Comparison of ENCODE assay signal across 10 mouse cellular contexts in the genomic region with DNA sequence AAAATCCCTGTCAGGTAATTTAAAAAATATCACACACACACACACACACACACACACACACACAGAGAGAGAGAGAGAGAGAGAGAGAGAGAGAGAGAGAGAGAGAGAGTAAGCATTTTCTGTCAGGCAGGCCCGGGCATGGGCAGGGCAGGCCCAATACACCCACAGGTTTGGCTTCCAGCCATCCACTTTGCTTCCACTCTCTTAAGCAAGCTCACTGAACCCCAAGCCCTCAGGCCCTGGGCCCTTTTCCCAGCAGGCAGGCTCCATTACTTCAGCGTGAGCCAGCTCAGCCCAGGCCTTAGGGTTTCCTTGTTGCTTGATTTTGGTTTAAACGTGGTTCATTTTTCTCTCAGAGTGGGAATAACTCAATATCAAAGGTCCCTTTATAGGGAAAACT. TPM values are rescaled to one million over a fixed set of nuclear protein-coding genes. Genes with fewer than 3 reads are reported as not detected.
A peak's percentile ranks its signal among the peaks of the same experiment; 100 is the strongest.
DNase-seq lines count a peak whose midpoint lies in the region; ATAC-seq and TF ChIP-seq lines count a peak whose summit lies in the region.
"Had no signal": no experiment of that assay in that cellular context is flagged by ENCODE, and none has a peak within 500 bp of the region (broad histone marks: within the 10 kb centered on the region; RNA-seq: fewer than 3 reads in every experiment).

No protein-coding gene starts in this region.

- TF ChIP-seq CTCF in lung, embryonic 14.5 days (IDR thresholded peaks at IDR 0.05; ENCODE audit: low read depth) = no peak

- no peak overlapping the region for H3K9ac ChIP-seq in forebrain, embryonic 13.5 days
- no peak overlapping the region for H3K9ac ChIP-seq in lung, embryonic 14.5 days
- H3K9ac ChIP-seq in embryonic facial prominence, embryonic 14.5 days (ENCODE audit: low read depth, low read length) = no peak overlapping the region

- no peak overlapping the region for H3K27ac ChIP-seq in forebrain, embryonic 13.5 days
- no peak overlapping the region for H3K27ac ChIP-seq in forebrain, embryonic 10.5 days
- H3K27ac ChIP-seq in lung, embryonic 14.5 days (ENCODE audit: low read depth) = no peak overlapping the region
- no peak overlapping the region for H3K27ac ChIP-seq in embryonic facial prominence, embryonic 14.5 days (replicated peaks; ENCODE audit: low read depth, low read length)
- H3K27ac ChIP-seq: heart, adult 2 months had no signal

- DNase-seq in forebrain, embryonic 10.5 days (ENCODE audit: extremely low spot score, low spot score) = no peak
- DNase-seq in lung, embryonic 14.5 days = peak; percentile 7
- no peak for DNase-seq in lung, postnatal 4 days
- DNase-seq in embryonic facial prominence, embryonic 14.5 days (ENCODE audit: low spot score) = peak; percentile 92
- peak; percentile 7 for DNase-seq in skeletal muscle tissue, adult 2 months (ENCODE audit: low read depth, low spot score)
- no peak for DNase-seq in thymus, adult 18-20 months
- no peak for DNase-seq in right cerebral cortex, postnatal 25 days

- no peaks in the 10 kb centered on the region for H3K36me3 ChIP-seq in forebrain, embryonic 13.5 days (ENCODE audit: poor library complexity, severe bottlenecking)
- H3K36me3 ChIP-seq in forebrain, embryonic 10.5 days (replicated peaks) = no peaks in the 10 kb centered on the region
- H3K36me3 ChIP-seq in lung, embryonic 14.5 days (ENCODE audit: insufficient read depth) = no peaks in the 10 kb centered on the region
- H3K36me3 ChIP-seq in embryonic facial prominence, embryonic 14.5 days (ENCODE audit: control insufficient read depth, insufficient read depth, low read length) = no peaks in the 10 kb centered on the region

- no peaks in the 10 kb centered on the region for H3K4me1 ChIP-seq in forebrain, embryonic 13.5 days
- H3K4me1 ChIP-seq in forebrain, embryonic 10.5 days = no peaks in the 10 kb centered on the region
- H3K4me1 ChIP-seq in lung, embryonic 14.5 days (ENCODE audit: insufficient read depth) = no peaks in the 10 kb centered on the region
- no peaks in the 10 kb centered on the region for H3K4me1 ChIP-seq in embryonic facial prominence, embryonic 14.5 days (ENCODE audit: control insufficient read depth, insufficient read depth, low read length)

- no peak overlapping the region for H3K4me2 ChIP-seq in forebrain, embryonic 13.5 days
- no peak overlapping the region for H3K4me2 ChIP-seq in lung, embryonic 14.5 days
- no peak overlapping the region for H3K4me2 ChIP-seq in embryonic facial prominence, embryonic 14.5 days (ENCODE audit: low read depth, low read length)

- WGBS in forebrain, embryonic 13.5 days = 73% methylated on average over 3 of the region's 3 CpGs
- WGBS in forebrain, embryonic 10.5 days = 88% methylated on average over 3 of the region's 3 CpGs
- 77% methylated on average over 3 of the region's 3 CpGs for WGBS in lung, embryonic 14.5 days
- 44% methylated on average over 3 of the region's 3 CpGs for WGBS in embryonic facial prominence, embryonic 14.5 days

- H3K4me3 ChIP-seq in forebrain, embryonic 13.5 days = no peak overlapping the region
- H3K4me3 ChIP-seq in forebrain, embryonic 10.5 days = no peak overlapping the region
- no peak overlapping the region for H3K4me3 ChIP-seq in lung, embryonic 14.5 days (ENCODE audit: low read depth, low read length)
- no peak overlapping the region for H3K4me3 ChIP-seq in embryonic facial prominence, embryonic 14.5 days (ENCODE audit: low read depth, low read length)
- H3K4me3 ChIP-seq: heart, adult 2 months; myocyte had no signal

- H3K9me3 ChIP-seq in forebrain, embryonic 13.5 days (replicated peaks) = no peaks in the 10 kb centered on the region
- no peaks in the 10 kb centered on the region for H3K9me3 ChIP-seq in forebrain, embryonic 10.5 days
- no peaks in the 10 kb centered on the region for H3K9me3 ChIP-seq in lung, embryonic 14.5 days (ENCODE audit: low read depth, low read length)
- no peaks in the 10 kb centered on the region for H3K9me3 ChIP-seq in embryonic facial prominence, embryonic 14.5 days (ENCODE audit: control insufficient read depth, low read length)

- H3K27me3 ChIP-seq in forebrain, embryonic 13.5 days = no peaks in the 10 kb centered on the region
- H3K27me3 ChIP-seq in forebrain, embryonic 10.5 days (ENCODE audit: poor library complexity, severe bottlenecking) = no peaks in the 10 kb centered on the region
- no peaks in the 10 kb centered on the region for H3K27me3 ChIP-seq in lung, embryonic 14.5 days (ENCODE audit: insufficient read depth, low read length)
- H3K27me3 ChIP-seq in embryonic facial prominence, embryonic 14.5 days (replicated peaks; ENCODE audit: control insufficient read depth, insufficient read depth, low read length) = no peaks in the 10 kb centered on the region

- ATAC-seq in forebrain, embryonic 13.5 days = 0 out of 2 replicates have a peak, but pooled peaks have one; percentile 45
- ATAC-seq in lung, embryonic 14.5 days (ENCODE audit: insufficient read depth) = no peak
- ATAC-seq in embryonic facial prominence, embryonic 14.5 days (ENCODE audit: low read depth) = peak; percentile 86

RNA-seq across cellular contexts. Expression of a gene that starts 2.5 kb away (rescaled TPM):
- polyA plus RNA-seq in forebrain, embryonic 13.5 days (2015; fragmentation: Nextera tagmentation; extraction: Ambion mirVana) = not detected in 2 replicates
- polyA plus RNA-seq in forebrain, embryonic 10.5 days (2016; fragmentation: Nextera tagmentation; extraction: Ambion mirVana) = not detected in 2 replicates
- not detected in 2 replicates for polyA plus RNA-seq in lung, embryonic 14.5 days (2014; fragmentation: Nextera tagmentation; extraction: Ambion mirVana)
- polyA plus RNA-seq in embryonic facial prominence, embryonic 14.5 days (2014; fragmentation: Nextera tagmentation; extraction: Ambion mirVana) = 0.53 TPM in 1 of 2 replicates, not detected in the other
- polyA plus RNA-seq: heart, adult 2 months; myocyte had no signal

RNA-seq across cellular contexts. Expression of a gene that starts 16.5 kb away (rescaled TPM):
- polyA plus RNA-seq in forebrain, embryonic 13.5 days (2015; fragmentation: Nextera tagmentation; extraction: Ambion mirVana) = not detected in 2 replicates
- not detected in 2 replicates for polyA plus RNA-seq in forebrain, embryonic 10.5 days (2016; fragmentation: Nextera tagmentation; extraction: Ambion mirVana)
- not detected in 2 replicates for polyA plus RNA-seq in lung, embryonic 14.5 days (2014; fragmentation: Nextera tagmentation; extraction: Ambion mirVana)
- polyA plus RNA-seq in embryonic facial prominence, embryonic 14.5 days (2014; fragmentation: Nextera tagmentation; extraction: Ambion mirVana) = not detected in 2 replicates
- polyA plus RNA-seq: heart, adult 2 months; myocyte had no signal

RNA-seq across cellular contexts. Expression of a gene that starts 32.4 kb away (rescaled TPM):
- 0.26 and 0.60 TPM in 2 replicates for polyA plus RNA-seq in forebrain, embryonic 13.5 days (2015; fragmentation: Nextera tagmentation; extraction: Ambion mirVana)
- polyA plus RNA-seq in forebrain, embryonic 10.5 days (2016; fragmentation: Nextera tagmentation; extraction: Ambion mirVana) = 0.33 and 0.41 TPM in 2 replicates
- 0.32 and 0.68 TPM in 2 replicates for polyA plus RNA-seq in lung, embryonic 14.5 days (2014; fragmentation: Nextera tagmentation; extraction: Ambion mirVana)
- 0.24 and 0.39 TPM in 2 replicates for polyA plus RNA-seq in embryonic facial prominence, embryonic 14.5 days (2014; fragmentation: Nextera tagmentation; extraction: Ambion mirVana)

RNA-seq across cellular contexts. Expression of a gene that starts 42.7 kb away (rescaled TPM):
- 0.12 TPM in 1 of 2 replicates, not detected in the other for polyA plus RNA-seq in forebrain, embryonic 13.5 days (2015; fragmentation: Nextera tagmentation; extraction: Ambion mirVana)
- polyA plus RNA-seq in forebrain, embryonic 10.5 days (2016; fragmentation: Nextera tagmentation; extraction: Ambion mirVana) = 0.12 TPM in 1 of 2 replicates, not detected in the other
- polyA plus RNA-seq in lung, embryonic 14.5 days (2014; fragmentation: Nextera tagmentation; extraction: Ambion mirVana) = 0.20 TPM in 1 of 2 replicates, not detected in the other
- polyA plus RNA-seq in embryonic facial prominence, embryonic 14.5 days (2014; fragmentation: Nextera tagmentation; extraction: Ambion mirVana) = 0.67 and 1.3 TPM in 2 replicates
- polyA plus RNA-seq: myocyte had no signal

RNA-seq across cellular contexts. Expression of a gene that starts 49.4 kb away (rescaled TPM):
- polyA plus RNA-seq in forebrain, embryonic 13.5 days (2015; fragmentation: Nextera tagmentation; extraction: Ambion mirVana) = not detected in 2 replicates
- polyA plus RNA-seq in forebrain, embryonic 10.5 days (2016; fragmentation: Nextera tagmentation; extraction: Ambion mirVana) = not detected in 2 replicates
- polyA plus RNA-seq in lung, embryonic 14.5 days (2014; fragmentation: Nextera tagmentation; extraction: Ambion mirVana) = not detected in 2 replicates
- polyA plus RNA-seq in embryonic facial prominence, embryonic 14.5 days (2014; fragmentation: Nextera tagmentation; extraction: Ambion mirVana) = 0.10 TPM in 1 of 2 replicates, not detected in the other
- polyA plus RNA-seq: heart, adult 2 months; myocyte had no signal

Comparison
In these comparisons a context has a peak if more than half of its experiments do, and no peak if none do; other contexts are left out.
1. DNase-seq: peak in lung, embryonic 14.5 days (single experiment), embryonic facial prominence, embryonic 14.5 days (single experiment) and skeletal muscle tissue, adult 2 months (single experiment); none in forebrain, embryonic 10.5 days (single experiment), lung, postnatal 4 days (0 of 2), thymus, adult 18-20 months (0 of 2) and right cerebral cortex, postnatal 25 days (single experiment).